Mouse (Mus musculus) embryonic fibroblast, embryonic 13.5 days (primary cell): ENCODE data around the gene Vps29.

Source experiments
- CTCF ChIP-seq: IDR thresholded peaks from 2 replicates; pipeline ENCODE4 v1.5.1; 2011; ENCODE audit warnings: mild to moderate bottlenecking, control low read depth, low read length, moderate library complexity, borderline replicate concordance; ENCODE audit not compliant: insufficient read depth
- POLR2A ChIP-seq: IDR thresholded peaks from 2 replicates; pipeline ENCODE4 v1.6.1; 2011; ENCODE audit warnings: low read depth, mild to moderate bottlenecking, control low read depth, low read length, moderate library complexity

DNA sequence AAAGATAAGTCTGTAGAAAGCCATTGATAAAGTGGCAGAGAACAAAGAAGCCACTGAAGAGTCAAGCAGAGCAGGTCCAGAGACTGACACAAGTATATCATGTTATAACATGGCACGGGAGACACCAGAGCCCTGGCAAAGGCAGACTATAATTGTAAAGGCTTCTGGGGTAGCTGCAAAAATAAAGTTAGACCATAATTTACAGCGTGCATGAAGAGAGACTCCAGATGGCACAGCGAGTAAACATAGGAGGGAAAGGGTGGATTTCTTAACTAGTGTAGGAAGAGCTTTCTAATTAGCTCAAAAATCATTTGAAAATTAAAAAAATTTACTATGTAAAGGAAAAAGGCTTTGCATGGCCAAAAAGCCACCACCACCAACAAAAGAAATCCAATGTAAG lies 26.9 kb upstream of the Vps29 start:
- no peak for TF ChIP-seq CTCF
- no peak for TF ChIP-seq POLR2A
